Mouse (Mus musculus): ENCODE results near the gene Gsc.
A peak's percentile ranks its signal among the peaks of the same experiment; 100 is the strongest.

Gsc gene

DNA sequence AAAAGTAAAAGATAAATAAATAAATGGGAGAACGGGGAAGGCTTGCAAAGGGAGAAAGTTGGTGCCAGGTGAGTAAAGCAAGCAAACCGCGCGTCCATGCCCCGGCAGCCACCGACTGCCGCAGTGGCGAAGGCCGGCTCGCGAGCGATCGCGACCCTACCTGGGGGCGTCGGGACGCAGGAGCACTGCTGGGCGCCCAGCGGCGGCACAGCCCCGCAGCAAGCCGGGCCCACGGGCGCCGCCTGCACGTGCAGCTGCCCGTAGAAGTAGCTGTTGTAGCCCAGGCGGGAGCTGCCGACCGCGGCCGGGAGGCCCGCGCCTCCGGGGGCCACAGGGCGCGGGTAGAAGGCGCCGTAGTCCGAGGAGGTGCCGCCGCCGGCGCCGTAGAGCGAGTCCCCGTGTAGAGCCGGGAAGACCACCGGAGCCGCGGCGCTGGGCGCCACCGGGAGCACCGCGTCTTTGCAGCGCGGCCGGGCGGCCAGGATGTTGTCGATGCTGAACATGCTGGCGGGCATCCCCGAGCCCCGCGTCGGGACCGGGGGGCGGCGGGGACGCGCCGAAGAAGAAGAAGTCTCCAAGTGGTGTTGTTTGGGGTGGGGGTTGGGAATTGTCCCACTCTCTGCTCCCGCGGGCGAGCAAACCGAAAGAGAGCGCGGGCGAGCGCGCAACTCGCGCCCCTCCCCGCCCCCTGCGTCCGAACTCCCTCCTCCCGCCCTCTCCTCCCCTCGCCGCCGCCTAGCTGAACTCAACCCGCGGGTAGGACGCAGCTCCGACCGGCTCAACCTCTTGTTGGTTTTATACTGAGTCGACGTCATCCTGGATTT is at the start of gene Gsc:
TSS of gene Gsc (minus strand) at position 730 of the 824 bp plus-strand sequence.
- no peak for DNase-seq

GRCm38 (mm10) chr12:104519721-104520120 is 46.6 kb upstream of the Gsc start:
- DNase-seq, result no peak

- DNase-seq, result no peak
Observed at GRCm38 (mm10) chr12:104507911-104508310, 34.8 kb upstream of the Gsc start.

DNA sequence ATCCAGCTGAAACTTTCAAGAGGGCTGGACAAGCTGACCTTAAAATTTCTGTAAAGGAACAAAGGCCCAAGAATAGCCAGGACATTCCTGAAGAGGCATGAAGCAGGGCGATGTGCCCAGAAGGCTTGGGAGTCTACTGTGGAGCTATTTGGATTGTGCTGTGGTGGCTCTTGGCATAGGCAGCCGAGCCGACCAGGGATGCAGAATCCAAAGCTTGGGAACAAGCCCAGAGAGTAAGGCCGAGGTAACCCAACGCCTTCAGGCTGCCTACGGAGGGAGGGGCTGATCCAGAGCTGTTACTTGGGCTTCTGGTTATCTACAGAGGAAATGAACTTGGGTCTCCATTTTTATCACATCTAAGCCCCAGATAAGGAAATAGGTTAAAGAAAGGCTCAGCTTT is 18.9 kb upstream of the Gsc start:
- DNase-seq, result no peak

DNA sequence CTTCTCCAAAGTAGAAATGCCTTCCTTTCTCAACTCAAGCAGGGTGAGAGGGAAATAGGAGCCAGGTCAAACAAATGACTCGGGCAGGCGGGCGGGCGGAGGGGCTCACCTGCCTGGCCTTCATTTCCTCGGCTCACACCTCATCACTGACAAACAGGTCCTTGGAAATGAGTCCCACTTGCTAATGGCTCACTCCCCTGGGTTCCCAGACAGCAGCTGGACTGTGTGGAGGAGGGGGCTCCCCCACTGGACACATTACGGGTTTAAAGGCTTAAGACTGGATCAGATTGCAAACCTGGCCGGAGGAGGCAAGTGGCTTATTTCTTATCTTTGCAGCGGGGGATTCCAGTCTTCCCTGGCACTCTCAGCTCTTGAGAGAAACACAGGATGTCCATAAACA is 13.1 kb upstream of the Gsc start:
- no peak for DNase-seq

DNA sequence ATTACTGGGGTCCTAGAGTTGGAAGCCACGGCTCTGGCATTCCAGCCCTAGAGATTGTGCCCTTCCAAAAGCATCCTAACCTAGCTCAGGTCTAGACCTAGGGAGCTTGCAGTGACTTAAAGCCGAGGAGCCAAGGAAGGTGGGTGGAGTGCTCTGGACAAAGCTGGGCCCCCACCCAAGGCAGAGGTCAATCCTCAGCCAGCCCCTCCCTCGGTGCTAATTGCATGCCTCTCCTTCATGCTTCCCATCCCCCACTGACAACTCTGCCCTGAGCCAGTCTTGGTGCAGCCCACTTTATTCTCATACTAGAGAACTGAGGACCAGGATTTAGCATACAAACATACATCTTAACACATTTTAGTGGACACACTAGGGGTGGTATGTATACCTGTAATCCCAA is 12.0 kb upstream of the Gsc start:
- no peak for DNase-seq

DNA sequence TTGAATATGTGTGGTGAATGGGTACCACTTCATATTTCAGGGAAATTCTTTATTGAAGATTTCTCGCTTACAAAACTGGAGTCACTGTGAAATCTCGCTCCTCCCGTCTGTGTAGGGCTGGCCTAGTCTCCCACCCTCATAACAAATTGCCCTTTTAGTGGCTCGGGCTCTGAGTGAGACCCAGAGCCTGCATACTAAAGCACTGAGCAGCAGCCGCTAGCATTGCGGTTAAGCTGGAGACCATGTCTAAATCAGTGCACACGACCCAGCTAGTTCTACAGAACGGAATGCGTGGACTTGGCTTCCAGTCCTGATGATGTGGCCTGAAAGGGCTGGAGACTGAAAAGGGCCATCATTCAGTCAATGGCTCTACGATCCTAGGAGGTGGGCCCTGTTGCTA is 7.9 kb upstream of the Gsc start:
- no peak for DNase-seq

DNA sequence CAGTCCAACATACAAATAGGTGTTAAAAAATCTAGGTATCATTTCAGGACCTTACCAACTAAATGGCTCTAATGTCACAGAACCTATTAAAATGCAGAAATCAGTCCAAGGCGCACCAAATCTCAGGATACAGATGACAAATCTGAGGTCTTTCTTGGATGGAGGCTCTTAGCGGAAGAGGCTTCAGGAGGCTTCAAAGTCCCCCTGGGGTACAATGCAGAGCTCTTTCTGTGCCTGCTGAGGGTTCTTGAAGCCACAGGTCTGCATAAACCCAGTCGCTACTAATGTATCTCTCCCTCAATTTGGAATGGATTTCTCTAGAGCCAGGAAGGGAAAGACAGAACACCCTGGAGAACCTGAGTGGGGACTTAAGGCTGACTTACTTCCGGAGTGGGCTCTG is 5.1 kb upstream of the Gsc start:
- DNase-seq, result no peak

GRCm38 (mm10) chr12:104477501-104477900 is 4.4 kb upstream of the Gsc start:
- DNase-seq, result no peak

DNA sequence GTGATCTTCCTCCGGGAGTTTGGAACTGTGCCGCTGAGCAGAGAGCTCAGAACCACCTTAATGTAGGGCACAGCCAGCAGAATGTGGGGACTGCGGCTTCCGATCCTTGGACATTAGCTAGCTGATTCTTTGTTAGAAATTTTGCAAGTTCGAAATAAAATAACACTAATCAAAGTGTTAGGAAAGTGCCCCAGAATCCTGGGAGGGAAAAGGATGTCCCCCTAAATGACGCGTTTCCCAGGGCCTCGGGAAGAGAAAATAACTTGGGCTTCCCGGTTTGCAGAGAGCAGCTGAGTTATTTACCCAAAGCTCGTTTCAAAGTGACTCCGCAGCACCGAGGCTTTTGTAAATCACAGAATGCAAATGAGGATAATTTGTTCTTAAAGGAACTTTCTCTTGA is 3.9 kb upstream of the Gsc start:
- DNase-seq, result no peak

DNA sequence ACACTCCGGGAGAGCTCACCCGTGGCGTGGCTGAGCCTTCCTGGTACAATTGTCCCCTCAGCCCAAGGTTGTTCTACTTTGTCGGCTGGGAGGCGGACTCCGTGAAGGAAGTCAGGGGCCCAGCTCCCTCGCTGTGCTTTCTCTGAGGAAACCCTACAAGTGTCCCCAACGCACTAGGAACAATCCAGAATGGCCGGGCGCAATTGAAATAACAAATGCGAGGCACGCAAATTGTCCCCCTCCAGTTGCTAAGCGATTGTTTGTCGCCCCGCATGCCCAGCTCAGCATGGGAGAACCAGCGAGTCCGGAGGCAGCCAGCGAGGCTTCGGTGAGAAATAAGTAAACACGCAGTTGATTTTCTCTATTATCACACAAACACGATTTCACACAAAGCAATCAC is 2.8 kb upstream of the Gsc start:
- no peak for DNase-seq

DNA sequence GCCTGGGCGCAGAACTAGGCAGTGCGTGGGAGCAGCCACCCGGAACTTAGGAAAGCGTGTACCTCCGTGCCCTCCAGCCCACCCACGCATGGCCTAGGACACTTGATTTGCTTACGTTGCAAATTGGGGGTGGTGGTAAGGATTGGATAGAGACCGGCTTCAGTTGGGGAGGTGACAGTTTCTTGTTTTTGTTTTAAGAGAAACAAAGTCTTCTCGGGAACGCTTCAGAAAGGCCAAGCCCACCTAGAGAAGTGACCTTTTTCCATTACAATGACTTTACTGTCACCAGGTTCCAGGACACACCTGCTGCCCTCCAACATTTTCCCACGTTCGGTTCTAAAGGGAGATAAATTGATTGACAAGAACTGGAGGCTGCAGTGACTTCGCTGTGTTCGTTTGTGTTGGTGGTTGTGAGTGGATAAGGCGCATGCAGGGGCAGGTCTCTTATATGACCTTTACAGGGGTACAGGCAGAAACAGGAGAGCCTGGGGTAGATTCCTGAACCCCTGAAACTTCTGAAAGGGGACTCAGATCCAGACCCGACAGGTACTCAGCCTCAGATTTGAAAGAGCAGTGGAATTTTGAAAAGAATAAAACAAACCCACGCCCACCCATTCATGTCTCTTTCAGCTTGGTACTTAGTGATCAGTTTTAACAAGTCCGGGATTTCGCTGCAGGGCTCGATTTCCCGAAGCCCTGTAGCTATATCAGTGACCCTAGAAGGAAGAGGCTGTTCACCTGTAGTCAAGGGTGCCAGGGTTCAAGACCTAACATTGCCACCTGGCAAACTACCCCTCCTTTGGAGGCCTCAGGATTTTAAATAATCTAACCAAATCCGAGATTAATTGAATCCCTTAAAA is 2.0 kb upstream of the Gsc start:
- DNase-seq, result no peak

DNA sequence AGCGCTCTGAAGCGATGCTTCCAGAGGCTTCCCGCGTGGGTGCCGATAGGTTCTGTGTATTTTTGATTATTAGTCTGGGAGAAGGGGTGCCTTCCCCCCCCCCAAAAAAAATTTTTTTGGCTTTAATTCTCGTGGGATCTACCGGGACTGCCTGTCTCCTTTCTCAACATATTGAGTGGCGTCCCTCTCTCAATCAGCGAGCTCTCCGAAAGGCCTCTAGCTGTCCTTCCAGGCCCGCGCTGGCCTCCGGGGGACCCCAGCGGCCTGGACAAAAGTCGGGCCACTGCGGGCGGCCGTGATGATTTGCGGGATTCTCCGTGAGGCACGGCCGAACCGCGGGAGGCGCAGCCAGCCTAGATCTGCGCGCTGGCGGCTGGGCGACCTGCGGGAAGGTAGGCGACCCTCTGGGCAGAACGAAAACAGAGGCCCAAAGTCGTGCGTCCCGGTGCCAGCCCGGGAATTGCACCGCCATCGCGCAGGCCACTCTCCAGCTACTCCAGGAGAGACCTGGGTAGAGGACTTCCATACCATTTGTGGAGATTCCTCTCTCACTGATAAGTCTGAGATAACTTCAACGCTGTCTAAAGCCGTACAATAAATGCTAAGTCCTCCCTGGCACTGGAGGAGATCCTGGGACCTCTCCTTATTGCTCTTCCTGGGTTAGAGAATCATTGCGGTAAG is 1.2 kb upstream of the Gsc start:
- peak in 1 of 2 experiments; percentile 16 for DNase-seq

- DNase-seq, result no peak
Observed at GRCm38 (mm10) chr12:104473492-104473891, 362 bp upstream of the Gsc start.

GRCm38 (mm10) chr12:104472218-104472525 is 958 bp downstream of the Gsc start:
- no peak for DNase-seq

GRCm38 (mm10) chr12:104471351-104472217 is 1.5 kb downstream of the Gsc start:
- DNase-seq, result no peak

DNA sequence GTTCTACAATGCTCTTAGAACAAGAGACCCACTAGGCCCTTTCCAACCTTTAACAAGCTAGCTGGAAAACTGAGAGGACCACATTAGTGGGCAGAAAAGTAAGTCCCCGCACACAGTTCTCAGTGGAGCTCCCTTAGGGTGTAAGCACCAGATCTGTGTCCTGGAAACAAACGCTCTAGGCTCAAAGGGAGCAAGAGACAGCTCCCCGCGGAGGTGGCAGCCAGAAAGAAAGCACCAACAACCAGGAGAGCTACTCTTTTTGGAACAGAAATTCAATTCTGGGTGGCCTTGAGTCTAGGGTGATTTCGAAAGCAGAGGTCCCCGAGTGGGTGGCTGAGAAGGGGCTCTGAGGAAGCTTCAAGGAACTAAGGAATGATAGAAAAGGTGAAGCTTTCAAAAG is 2.5 kb downstream of the Gsc start:
- no peak for DNase-seq

GRCm38 (mm10) chr12:104468783-104469182 is 4.3 kb downstream of the Gsc start:
- no peak for DNase-seq

- DNase-seq, result no peak
Observed at GRCm38 (mm10) chr12:104467372-104467771, 5.8 kb downstream of the Gsc start.

- no peak for DNase-seq
Observed at GRCm38 (mm10) chr12:104466930-104467329, 6.2 kb downstream of the Gsc start.

DNA sequence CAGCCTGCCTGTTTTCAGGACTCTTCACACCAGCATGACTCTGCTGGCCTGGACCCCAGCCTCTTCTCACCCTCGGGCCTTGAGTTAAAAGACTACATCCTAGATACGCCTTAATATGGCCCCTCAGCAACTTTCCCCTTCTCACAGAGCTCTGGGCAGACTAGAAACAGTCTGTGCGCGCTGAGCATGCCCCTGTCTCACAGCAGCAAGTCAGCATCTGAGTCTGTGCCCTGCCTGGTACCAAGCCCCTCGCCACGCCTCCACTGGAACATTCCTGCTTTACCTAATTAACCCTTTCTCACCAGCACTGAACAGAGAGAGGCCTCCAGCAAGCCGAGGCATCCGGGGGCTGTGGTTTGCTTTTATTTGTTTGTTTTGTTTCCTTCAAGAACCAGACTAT is 11.8 kb downstream of the Gsc start:
- no peak for DNase-seq

DNA sequence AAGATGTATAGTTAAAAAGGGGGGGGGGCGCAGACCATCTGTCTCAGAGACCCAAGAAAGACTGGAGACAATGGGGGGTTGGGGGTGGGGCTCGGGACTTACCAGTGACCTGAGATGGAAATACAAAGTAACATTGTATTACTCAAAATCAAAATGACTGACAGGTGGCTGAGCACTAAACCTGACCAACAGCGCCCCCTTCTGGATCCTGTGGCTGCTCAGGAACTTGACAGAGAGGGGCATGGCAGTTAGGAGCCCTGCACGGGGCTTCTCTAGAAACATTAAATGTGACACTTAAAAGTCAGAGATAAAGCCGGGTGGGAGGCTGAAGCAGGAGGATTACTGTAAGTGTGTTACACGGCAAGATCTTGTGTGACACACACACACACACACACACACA is 13.8 kb downstream of the Gsc start:
- DNase-seq, result no peak

DNA sequence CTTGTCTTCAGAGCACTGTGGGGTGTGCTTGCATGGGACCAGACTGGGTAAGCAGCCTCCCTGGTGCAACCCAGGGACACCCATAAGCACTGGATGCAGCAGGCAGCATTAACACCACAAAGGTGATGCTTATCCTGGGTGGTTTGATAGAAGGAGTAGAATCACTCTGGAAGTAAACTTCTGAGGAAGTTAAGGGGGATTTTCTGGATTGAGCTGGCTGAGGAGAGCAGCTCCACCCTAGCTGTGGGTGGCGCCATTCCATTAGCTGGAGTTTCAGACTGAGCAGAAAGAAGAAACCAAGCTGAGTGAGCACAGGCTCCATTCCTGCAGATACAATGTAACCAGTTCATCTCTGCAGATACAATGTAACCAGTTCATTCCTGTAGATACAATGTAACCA is 20.1 kb downstream of the Gsc start:
- DNase-seq, result no peak
